Mouse (Mus musculus) gastrocnemius, postnatal 4 days (tissue): Measurements from ENCODE around the gene Tada2a. TPM values are rescaled to one million over a fixed set of nuclear protein-coding genes. Genes with fewer than 3 reads are reported as not detected.

Experiments used
- DNase-seq, 2 experiments: peaks; one replicate each; pipeline ENCODE4 v3.0.0; 2021 to 2022; ENCODE audit warnings: low spot score in 2 of 2, mixed read lengths in 2 of 2
- total RNA-seq, 2 experiments: library from RNA; stranded (reverse); gene quantifications; 2 replicates each; pipeline ENCODE4 v1.2.3; 2021

The Tada2a gene
- total RNA-seq, 2 experiments from 2014 or later = 13.9 to 19.4 TPM

GRCm38 (mm10) chr11:84066927-84067645 lies 62.3 kb downstream of the Tada2a start:
- DNase-seq = no peak

- no peak for DNase-seq
Measured at GRCm38 (mm10) chr11:84066071-84066481, 63.3 kb downstream of the Tada2a start.

- DNase-seq = no peak
Measured at GRCm38 (mm10) chr11:84063631-84064209, 65.7 kb downstream of the Tada2a start.

GRCm38 (mm10) chr11:84062805-84063204 lies 66.6 kb downstream of the Tada2a start:
- DNase-seq = no peak

GRCm38 (mm10) chr11:84061881-84062280 lies 67.5 kb downstream of the Tada2a start:
- no peak for DNase-seq

- no peak for DNase-seq
Measured at GRCm38 (mm10) chr11:84060635-84061034, 68.8 kb downstream of the Tada2a start.

GRCm38 (mm10) chr11:84059784-84060183 lies 69.6 kb downstream of the Tada2a start:
- no peak for DNase-seq

GRCm38 (mm10) chr11:84057418-84057817 lies 72.0 kb downstream of the Tada2a start:
- DNase-seq = no peak

GRCm38 (mm10) chr11:84053524-84054163 lies 75.8 kb downstream of the Tada2a start:
- DNase-seq = no peak

- DNase-seq = no peak
Measured at GRCm38 (mm10) chr11:84053055-84053454, 76.3 kb downstream of the Tada2a start.

GRCm38 (mm10) chr11:84048411-84048810 lies 81.0 kb downstream of the Tada2a start:
- no peak for DNase-seq

- DNase-seq = no peak
Measured at GRCm38 (mm10) chr11:84047270-84047669, 82.1 kb downstream of the Tada2a start.

GRCm38 (mm10) chr11:84044988-84045387 lies 84.4 kb downstream of the Tada2a start:
- no peak for DNase-seq

GRCm38 (mm10) chr11:84042808-84043762 lies 86.3 kb downstream of the Tada2a start:
- no peak for DNase-seq

- no peak for DNase-seq
Measured at GRCm38 (mm10) chr11:84040621-84041020, 88.8 kb downstream of the Tada2a start.

GRCm38 (mm10) chr11:84033671-84034070 lies 95.7 kb downstream of the Tada2a start:
- DNase-seq = no peak

GRCm38 (mm10) chr11:84032559-84032958 lies 96.8 kb downstream of the Tada2a start:
- no peak for DNase-seq

GRCm38 (mm10) chr11:84031971-84032370 lies 97.4 kb downstream of the Tada2a start:
- DNase-seq = peak in 1 of 2 experiments; percentile 21
